Mouse (Mus musculus) stomach, postnatal 0 days (tissue): Measurements from ENCODE around the gene Naa40.

Experiments used
- CTCF ChIP-seq: IDR thresholded peaks from 2 replicates; pipeline ENCODE4 v1.5.1; 2016; ENCODE audit warnings: antibody characterized with exemption, low read depth, mild to moderate bottlenecking, moderate library complexity
- EP300 ChIP-seq: optimal IDR thresholded peaks from 2 replicates; pipeline ENCODE3; 2016; ENCODE audit warnings: antibody characterized with exemption

GRCm38 (mm10) chr19:7266421-7266831, 25.4 kb upstream of the Naa40 start:
- TF ChIP-seq EP300 (no peak), CTCF (no peak)
